Mouse (Mus musculus): ENCODE measurements around the gene Itgam.

Gene Itgam

GRCm38 (mm10) chr7:128056917-128057444 lies 5.5 kb upstream of the Itgam start:
- DNase-seq (ENCODE audit: low read depth, low spot score), result no peak

GRCm38 (mm10) chr7:128057860-128058259 lies 4.6 kb upstream of the Itgam start:
- no peak for DNase-seq (ENCODE audit: low read depth, low spot score)

GRCm38 (mm10) chr7:128058576-128058975 lies 3.9 kb upstream of the Itgam start:
- DNase-seq (ENCODE audit: low read depth, low spot score), result no peak

- DNase-seq (ENCODE audit: low read depth, low spot score), result no peak
These were observed 3.3 kb upstream of the Itgam start for GRCm38 (mm10) chr7:128059091-128059490.

GRCm38 (mm10) chr7:128063211-128063781 lies 856 bp downstream of the Itgam start:
- DNase-seq (ENCODE audit: low read depth, low spot score), result no peak

GRCm38 (mm10) chr7:128065547-128065946 lies 3.1 kb downstream of the Itgam start:
- no peak for DNase-seq (ENCODE audit: low read depth, low spot score)

GRCm38 (mm10) chr7:128067847-128068246 lies 5.4 kb downstream of the Itgam start:
- no peak for DNase-seq (ENCODE audit: low read depth, low spot score)

- DNase-seq (ENCODE audit: low read depth, low spot score), result no peak
These were observed 7.4 kb downstream of the Itgam start for GRCm38 (mm10) chr7:128069844-128070243.

- DNase-seq (ENCODE audit: low read depth, low spot score), result no peak
These were observed 9.4 kb downstream of the Itgam start for GRCm38 (mm10) chr7:128071816-128072215.

GRCm38 (mm10) chr7:128080012-128080411 lies 17.6 kb downstream of the Itgam start:
- peak; percentile 54 for DNase-seq (ENCODE audit: low read depth, low spot score)

GRCm38 (mm10) chr7:128089141-128089540 lies 26.7 kb downstream of the Itgam start:
- no peak for DNase-seq (ENCODE audit: low read depth, low spot score)

GRCm38 (mm10) chr7:128098135-128098534 lies 35.7 kb downstream of the Itgam start:
- no peak for DNase-seq (ENCODE audit: low read depth, low spot score)

GRCm38 (mm10) chr7:128100742-128101357 lies 38.4 kb downstream of the Itgam start:
- DNase-seq (ENCODE audit: low read depth, low spot score), result no peak

- no peak for DNase-seq (ENCODE audit: low read depth, low spot score)
These were observed 42.8 kb downstream of the Itgam start for GRCm38 (mm10) chr7:128105246-128105645.

GRCm38 (mm10) chr7:128107462-128107861 lies 45.0 kb downstream of the Itgam start:
- no peak for DNase-seq (ENCODE audit: low read depth, low spot score)

GRCm38 (mm10) chr7:128110314-128110713 lies 47.9 kb downstream of the Itgam start:
- no peak for DNase-seq (ENCODE audit: low read depth, low spot score)

- DNase-seq (ENCODE audit: low read depth, low spot score), result no peak
These were observed 49.7 kb downstream of the Itgam start for GRCm38 (mm10) chr7:128112131-128112530.

GRCm38 (mm10) chr7:128114371-128115105 lies 52.1 kb downstream of the Itgam start:
- no peak for DNase-seq (ENCODE audit: low read depth, low spot score)

GRCm38 (mm10) chr7:128115211-128115958 lies 52.9 kb downstream of the Itgam start:
- DNase-seq (ENCODE audit: low read depth, low spot score), result no peak

GRCm38 (mm10) chr7:128116396-128116795 lies 54.0 kb downstream of the Itgam start:
- DNase-seq (ENCODE audit: low read depth, low spot score), result no peak

- no peak for DNase-seq (ENCODE audit: low read depth, low spot score)
These were observed 57.5 kb downstream of the Itgam start for GRCm38 (mm10) chr7:128119726-128120490.

All from WW6 (cell line).